Mouse (Mus musculus): ENCODE data around the gene Gipc2.

GRCm38 (mm10) chr3:152076088-152076487 lies 89.9 kb downstream of the Gipc2 start:
- TF ChIP-seq CTCF (IDR thresholded peaks at IDR 0.05; ENCODE audit: insufficient read depth, low read length) (no peak), POLR2A (IDR thresholded peaks at IDR 0.05; ENCODE audit: borderline replicate concordance, extremely low read depth, low read depth, low read length) (no peak)
